Mouse (Mus musculus) neural tube, embryonic 15.5 days (tissue): ENCODE data around the gene Prkcb. TPM values are rescaled to one million over a fixed set of nuclear protein-coding genes. Genes with fewer than 3 reads are reported as not detected.

Source experiments
- ATAC-seq: fragments of 200-750 bp; cut with Nextera tagmentation; 2 replicates; pipeline ENCODE4 v1.8.0; 2017; ENCODE audit warnings: mild to moderate bottlenecking, moderate TSS enrichment, moderate library complexity; ENCODE audit not compliant: low FRiP score
- H3K27ac ChIP-seq: fragments of 300-500 bp; sonication (generic); replicated peaks from 2 replicates; pipeline ENCODE4 v1.5.1; 2015; ENCODE audit warnings: mild to moderate bottlenecking, inconsistent platforms
- H3K27me3 ChIP-seq: fragments of 300-500 bp; sonication (generic); replicated peaks from 2 replicates; pipeline ENCODE4 v1.6.1; 2015; ENCODE audit warnings: inconsistent platforms
- H3K36me3 ChIP-seq: fragments of 300-500 bp; sonication (generic); 2 replicates; pipeline ENCODE4 v1.6.1; 2015; ENCODE audit warnings: inconsistent platforms
- H3K4me1 ChIP-seq: fragments of 300-500 bp; sonication (generic); 2 replicates; pipeline ENCODE4 v1.6.1; 2015; ENCODE audit warnings: inconsistent platforms
- H3K4me2 ChIP-seq: fragments of 300-500 bp; sonication (generic); 2 replicates; pipeline ENCODE4 v1.6.1; 2015; ENCODE audit warnings: inconsistent platforms, mild to moderate bottlenecking, moderate library complexity
- H3K4me3 ChIP-seq: fragments of 300-500 bp; sonication (generic); replicated peaks from 2 replicates; pipeline ENCODE4 v1.5.1; 2015; ENCODE audit warnings: mild to moderate bottlenecking, inconsistent platforms
- H3K9ac ChIP-seq: fragments of 300-500 bp; sonication (generic); replicated peaks from 2 replicates; pipeline ENCODE4 v1.6.1; 2015; ENCODE audit warnings: mild to moderate bottlenecking, inconsistent platforms
- H3K9me3 ChIP-seq: fragments of 300-500 bp; sonication (generic); replicated peaks from 2 replicates; pipeline ENCODE4 v1.6.1; 2016; ENCODE audit warnings: inconsistent platforms
- WGBS: fragments of 180-500 bp; shearing (Covaris S2); methylation state at CpG from one replicate; pipeline ENCODE4 v1.1.7; 2015; ENCODE audit warnings: mixed read lengths; 5-methylcytosine and 5-hydroxymethylcytosine counted together
- polyA plus RNA-seq: library from polyadenylated mRNA; unstranded; fragments of >200 nt; fragmentation: Nextera tagmentation; extraction: Ambion mirVana; gene quantifications from 2 replicates; pipeline ENCODE4 v1.2.1, GENCODE M21; 2015

Prkcb gene
- polyA plus RNA-seq, 1 experiment from 2014 or later: 150 TPM

- 85% methylated on average over 13 of the region's 13 CpGs for WGBS
Observed at GRCm38 (mm10) chr7:122512430-122512966, 223.9 kb downstream of the Prkcb start.

GRCm38 (mm10) chr7:122520850-122521638, 232.5 kb downstream of the Prkcb start:
- no peak overlapping the region for H3K9ac ChIP-seq
- H3K4me3 ChIP-seq: no peak overlapping the region
- no peak for ATAC-seq
- H3K36me3 ChIP-seq: 0 out of 2 replicates have a peak, but pooled peaks cover 6% of the 10 kb centered on the region
- H3K27me3 ChIP-seq: no peaks in the 10 kb centered on the region
- H3K9me3 ChIP-seq: no peaks in the 10 kb centered on the region
- 32% methylated on average over 7 of the region's 7 CpGs for WGBS
- no peak overlapping the region for H3K4me2 ChIP-seq
- H3K4me1 ChIP-seq: no peaks in the 10 kb centered on the region
- H3K27ac ChIP-seq: no peak overlapping the region

More at GRCm38 (mm10) chr7:122512430-122512966, 223.9 kb downstream of the Prkcb start:
- ATAC-seq: no peak
- H3K4me2 ChIP-seq: no peak overlapping the region
- H3K4me1 ChIP-seq: no peaks in the 10 kb centered on the region
- H3K9me3 ChIP-seq: no peaks in the 10 kb centered on the region
- H3K27me3 ChIP-seq: no peaks in the 10 kb centered on the region
- no peak overlapping the region for H3K9ac ChIP-seq
- 0 out of 2 replicates have a peak, but pooled peaks cover 3% of the 10 kb centered on the region for H3K36me3 ChIP-seq
- H3K27ac ChIP-seq: 0 out of 2 replicates have a peak overlapping the region, but pooled peaks have one; percentile 39
- H3K4me3 ChIP-seq: no peak overlapping the region

GRCm38 (mm10) chr7:122528201-122528600, 239.7 kb downstream of the Prkcb start:
- Histone ChIP-seq H3K4me2 (no peak overlapping the region), H3K4me1 (no peaks in the 10 kb centered on the region), H3K27me3 (no peaks in the 10 kb centered on the region), H3K27ac (no peak overlapping the region), H3K9me3 (no peaks in the 10 kb centered on the region), H3K36me3 (0 out of 2 replicates have a peak, but pooled peaks cover 7% of the 10 kb centered on the region), H3K4me3 (no peak overlapping the region), H3K9ac (no peak overlapping the region)
- no peak for ATAC-seq
- 96% methylated on average over 11 of the region's 11 CpGs for WGBS

- Histone ChIP-seq H3K27me3 (no peaks in the 10 kb centered on the region), H3K9me3 (no peaks in the 10 kb centered on the region)
- ATAC-seq: no peak
Observed at GRCm38 (mm10) chr7:122528646-122529045, 240.1 kb downstream of the Prkcb start.

GRCm38 (mm10) chr7:122533566-122534360, 245.2 kb downstream of the Prkcb start:
- Histone ChIP-seq H3K27ac (no peak overlapping the region), H3K9ac (no peak overlapping the region), H3K36me3 (0 out of 2 replicates have a peak, but pooled peaks cover 7% of the 10 kb centered on the region), H3K4me3 (no peak overlapping the region), H3K4me1 (no peaks in the 10 kb centered on the region), H3K9me3 (no peaks in the 10 kb centered on the region), H3K4me2 (no peak overlapping the region), H3K27me3 (no peaks in the 10 kb centered on the region)
- WGBS: 91% methylated on average over 9 of the region's 9 CpGs
- ATAC-seq: no peak

More at GRCm38 (mm10) chr7:122528646-122529045, 240.1 kb downstream of the Prkcb start:
- H3K27ac ChIP-seq: no peak overlapping the region
- no peak overlapping the region for H3K4me3 ChIP-seq
- no peaks in the 10 kb centered on the region for H3K4me1 ChIP-seq
- no peak overlapping the region for H3K9ac ChIP-seq
- H3K36me3 ChIP-seq: 0 out of 2 replicates have a peak, but pooled peaks cover 7% of the 10 kb centered on the region
- no peak overlapping the region for H3K4me2 ChIP-seq
- 94% methylated on average over 5 of the region's 5 CpGs for WGBS

GRCm38 (mm10) chr7:122544616-122545015, 256.1 kb downstream of the Prkcb start:
- H3K27me3 ChIP-seq: no peaks in the 10 kb centered on the region
- no peak overlapping the region for H3K4me3 ChIP-seq
- peaks cover 9% of the 10 kb centered on the region for H3K4me1 ChIP-seq
- WGBS: 85% methylated on average over 3 of the region's 3 CpGs
- H3K36me3 ChIP-seq: peaks cover 4% of the 10 kb centered on the region; the same call in 1 of the 2 replicates
- no peaks in the 10 kb centered on the region for H3K9me3 ChIP-seq
- no peak for ATAC-seq
- no peak overlapping the region for H3K9ac ChIP-seq
- no peak overlapping the region for H3K27ac ChIP-seq
- no peak overlapping the region for H3K4me2 ChIP-seq

- no peaks in the 10 kb centered on the region for H3K36me3 ChIP-seq
- H3K9ac ChIP-seq: no peak overlapping the region
- H3K4me2 ChIP-seq: no peak overlapping the region
- H3K9me3 ChIP-seq: no peaks in the 10 kb centered on the region
- H3K27ac ChIP-seq: peak overlapping the region; percentile 47; the same call in 1 of the 2 replicates
- no peak overlapping the region for H3K4me3 ChIP-seq
- H3K4me1 ChIP-seq: peaks cover 8% of the 10 kb centered on the region; the same call in 1 of the 2 replicates
- WGBS: 20% methylated on average over 6 of the region's 6 CpGs
- ATAC-seq: no peak
- no peaks in the 10 kb centered on the region for H3K27me3 ChIP-seq
Observed at GRCm38 (mm10) chr7:122556575-122557140, 268.1 kb downstream of the Prkcb start.

- no peaks in the 10 kb centered on the region for H3K27me3 ChIP-seq
- no peaks in the 10 kb centered on the region for H3K36me3 ChIP-seq
- no peak overlapping the region for H3K4me2 ChIP-seq
- H3K27ac ChIP-seq: no peak overlapping the region
- no peak overlapping the region for H3K9ac ChIP-seq
- 44% methylated on average over 7 of the region's 7 CpGs for WGBS
- ATAC-seq: no peak
- no peak overlapping the region for H3K4me3 ChIP-seq
- H3K9me3 ChIP-seq: no peaks in the 10 kb centered on the region
- peaks cover 8% of the 10 kb centered on the region; the same call in 1 of the 2 replicates for H3K4me1 ChIP-seq
Observed at GRCm38 (mm10) chr7:122558085-122558811, 269.7 kb downstream of the Prkcb start.

- no peaks in the 10 kb centered on the region for H3K27me3 ChIP-seq
- no peak overlapping the region for H3K27ac ChIP-seq
- 35% methylated on average over 6 of the region's 6 CpGs for WGBS
- no peak overlapping the region for H3K4me3 ChIP-seq
- H3K9ac ChIP-seq: no peak overlapping the region
- no peaks in the 10 kb centered on the region for H3K9me3 ChIP-seq
- H3K36me3 ChIP-seq: no peaks in the 10 kb centered on the region
- no peak for ATAC-seq
- H3K4me1 ChIP-seq: peaks cover 8% of the 10 kb centered on the region; the same call in 1 of the 2 replicates
- no peak overlapping the region for H3K4me2 ChIP-seq
Observed at GRCm38 (mm10) chr7:122558912-122559311, 270.4 kb downstream of the Prkcb start.

GRCm38 (mm10) chr7:122562586-122562985, 274.0 kb downstream of the Prkcb start:
- Histone ChIP-seq H3K4me1 (no peaks in the 10 kb centered on the region), H3K4me3 (no peak overlapping the region), H3K27me3 (no peaks in the 10 kb centered on the region), H3K27ac (no peak overlapping the region), H3K9me3 (no peaks in the 10 kb centered on the region), H3K36me3 (no peaks in the 10 kb centered on the region), H3K9ac (no peak overlapping the region), H3K4me2 (no peak overlapping the region)
- 83% methylated on average over 5 of the region's 5 CpGs for WGBS
- ATAC-seq: no peak

- ATAC-seq: no peak
- Histone ChIP-seq H3K9me3 (no peaks in the 10 kb centered on the region), H3K4me2 (no peak overlapping the region), H3K27me3 (no peaks in the 10 kb centered on the region), H3K9ac (no peak overlapping the region), H3K4me1 (no peaks in the 10 kb centered on the region), H3K4me3 (no peak overlapping the region), H3K36me3 (no peaks in the 10 kb centered on the region), H3K27ac (no peak overlapping the region)
- WGBS: 86% methylated on average over 1 of the region's 1 CpGs
Observed at GRCm38 (mm10) chr7:122565371-122565770, 276.8 kb downstream of the Prkcb start.
